Mouse (Mus musculus): ENCODE measurements at regions not wholly inside any gene's neighbourhood (a gene's known extent, or its start where the extent isn't known, plus 50 kb on each side); places are given as distances from the start of the nearest gene placed in this dataset.

DNA sequence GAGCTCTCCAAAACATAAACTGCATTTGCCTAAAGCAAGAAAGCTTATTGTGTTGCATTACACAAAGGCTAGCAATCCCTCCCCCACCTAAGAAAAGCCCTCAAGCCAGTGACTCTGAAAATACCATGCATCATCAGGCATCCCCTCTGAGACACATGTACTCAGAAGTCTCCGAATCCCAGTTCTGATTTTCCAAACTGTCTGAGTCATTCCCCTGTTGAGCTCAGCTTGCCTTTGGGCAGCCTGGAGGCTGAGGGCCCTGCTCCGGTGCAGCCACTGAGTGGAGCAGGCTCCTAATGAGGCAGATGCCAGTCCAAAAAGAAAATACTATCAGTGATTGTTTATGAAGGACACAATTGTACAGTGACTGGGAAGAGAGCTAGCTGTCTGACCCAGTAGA lies 507.5 kb upstream of the Cdh11 start:
- TF ChIP-seq POLR2A (IDR thresholded peaks at IDR 0.05; ENCODE audit: control insufficient read depth, low read depth, low read length) (no peak), CTCF (IDR thresholded peaks at IDR 0.05; ENCODE audit: control insufficient read depth, insufficient read depth, insufficient replicate concordance, low read depth, low read length) (no peak)
- H3K36me3 ChIP-seq (ENCODE audit: control insufficient read depth, insufficient read depth, low read length): no peaks in the 10 kb centered on the region
- no peak overlapping the region for H3K27ac ChIP-seq (ENCODE audit: control insufficient read depth, insufficient read depth, low read depth, low read length)
- no peaks in the 10 kb centered on the region for H3K27me3 ChIP-seq (ENCODE audit: control insufficient read depth, insufficient read depth, low read length)
- no peaks in the 10 kb centered on the region for H3K4me1 ChIP-seq (ENCODE audit: control insufficient read depth, insufficient read depth, low read length)
- no peak overlapping the region for H3K4me3 ChIP-seq (ENCODE audit: control insufficient read depth, low read depth, low read length)

DNA sequence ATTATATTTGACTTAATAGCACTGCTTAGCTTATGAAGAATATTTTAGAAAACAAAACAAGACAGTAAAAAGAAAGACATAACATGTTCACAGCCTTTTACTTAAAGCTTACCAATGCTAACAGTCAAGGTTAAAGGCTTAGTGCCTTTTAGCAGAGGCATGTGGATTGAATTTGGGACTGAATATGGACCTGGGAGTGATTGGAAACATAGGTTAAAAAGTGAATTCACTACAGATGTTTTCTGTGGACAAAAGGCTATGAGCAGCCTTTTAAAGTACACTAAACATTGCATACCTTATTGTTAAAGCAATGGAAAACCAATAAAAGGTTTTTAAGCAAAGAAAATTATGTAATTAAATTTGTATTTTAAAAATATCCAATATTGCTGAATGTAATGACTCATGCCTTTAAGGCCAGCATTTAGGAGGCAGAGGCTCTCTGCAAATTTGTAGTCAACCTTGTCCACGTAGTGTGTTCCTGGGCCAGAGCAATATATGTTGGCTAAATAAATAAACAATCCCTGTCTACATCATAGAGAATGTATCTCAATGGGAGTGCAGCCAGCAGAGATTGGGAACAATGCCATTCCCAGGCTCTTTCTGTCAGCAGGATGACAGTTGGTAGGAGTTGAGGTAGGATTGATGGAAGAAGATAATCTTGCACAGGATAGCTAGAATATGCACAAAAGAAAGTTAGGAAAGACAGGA lies 521.2 kb upstream of the Cdh11 start:
- no peaks in the 10 kb centered on the region for H3K36me3 ChIP-seq (ENCODE audit: control insufficient read depth, insufficient read depth, low read length)
- no peak for TF ChIP-seq POLR2A (IDR thresholded peaks at IDR 0.05; ENCODE audit: control insufficient read depth, low read depth, low read length)
- TF ChIP-seq CTCF (IDR thresholded peaks at IDR 0.05; ENCODE audit: control insufficient read depth, insufficient read depth, insufficient replicate concordance, low read depth, low read length): no peak
- no peak overlapping the region for H3K4me3 ChIP-seq (ENCODE audit: control insufficient read depth, low read depth, low read length)
- H3K27ac ChIP-seq (ENCODE audit: control insufficient read depth, insufficient read depth, low read depth, low read length): no peak overlapping the region
- H3K27me3 ChIP-seq (ENCODE audit: control insufficient read depth, insufficient read depth, low read length): no peaks in the 10 kb centered on the region
- no peaks in the 10 kb centered on the region for H3K4me1 ChIP-seq (ENCODE audit: control insufficient read depth, insufficient read depth, low read length)

DNA sequence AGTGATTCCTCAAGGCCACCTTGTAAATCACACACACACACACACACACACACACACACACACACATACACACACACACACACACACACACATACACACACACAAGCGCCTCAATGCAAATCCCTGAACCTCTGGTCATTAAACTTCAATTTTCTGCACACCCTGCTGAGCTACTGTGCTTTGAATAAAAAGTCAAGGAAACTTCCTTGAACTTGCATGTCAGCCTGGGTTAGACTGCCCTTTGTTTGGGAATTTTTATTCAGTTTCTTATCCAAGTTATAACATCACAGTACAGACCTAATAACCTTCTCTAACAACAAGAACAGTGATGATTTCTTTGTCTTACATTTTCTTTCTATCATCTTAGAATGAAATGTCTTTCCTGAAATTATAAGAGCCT lies 528.1 kb upstream of the Cdh11 start:
- Histone ChIP-seq H3K36me3 (ENCODE audit: control insufficient read depth, insufficient read depth, low read length) (no peaks in the 10 kb centered on the region), H3K27ac (ENCODE audit: control insufficient read depth, insufficient read depth, low read depth, low read length) (no peak overlapping the region), H3K27me3 (ENCODE audit: control insufficient read depth, insufficient read depth, low read length) (no peaks in the 10 kb centered on the region), H3K4me1 (ENCODE audit: control insufficient read depth, insufficient read depth, low read length) (no peaks in the 10 kb centered on the region), H3K4me3 (ENCODE audit: control insufficient read depth, low read depth, low read length) (no peak overlapping the region)
- TF ChIP-seq POLR2A (IDR thresholded peaks at IDR 0.05; ENCODE audit: control insufficient read depth, low read depth, low read length) (no peak), CTCF (IDR thresholded peaks at IDR 0.05; ENCODE audit: control insufficient read depth, insufficient read depth, insufficient replicate concordance, low read depth, low read length) (no peak)

DNA sequence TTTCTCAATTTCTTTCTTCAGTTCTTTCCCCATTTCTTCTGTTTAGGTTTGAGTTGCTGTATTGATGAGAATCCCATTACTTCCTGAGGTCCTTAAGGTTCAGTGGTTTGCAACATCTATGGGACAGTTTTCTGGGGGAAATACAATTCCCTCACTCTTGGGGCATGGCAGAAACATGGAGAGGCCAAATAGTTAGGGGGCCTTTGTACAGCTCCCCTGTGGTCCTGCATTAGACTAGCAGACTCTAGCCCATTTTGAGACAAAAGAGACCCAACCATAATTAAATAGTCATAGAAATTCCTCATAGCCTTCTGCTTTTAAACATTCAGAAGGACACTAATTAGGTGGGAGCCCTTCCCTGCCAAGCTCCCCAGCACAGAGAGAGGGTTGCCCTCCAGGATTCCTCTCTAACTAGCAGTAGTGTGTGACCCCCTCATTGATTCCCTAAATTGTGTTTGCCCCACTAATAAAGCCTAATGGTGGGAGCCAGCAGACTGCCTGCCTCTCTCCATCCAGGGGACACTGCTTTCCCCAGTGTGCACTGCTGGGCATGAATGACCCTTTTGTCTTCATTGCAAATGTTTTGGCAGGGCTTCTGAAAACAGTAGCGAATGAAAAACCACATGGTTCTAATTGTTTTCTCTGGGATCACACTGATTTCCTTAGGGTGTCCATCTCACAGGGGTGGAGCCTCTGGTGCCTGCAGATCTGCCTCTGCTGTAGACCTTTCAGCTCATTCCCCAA lies 529.0 kb upstream of the Cdh11 start:
- Histone ChIP-seq H3K27ac (ENCODE audit: control insufficient read depth, insufficient read depth, low read depth, low read length) (no peak overlapping the region), H3K4me1 (ENCODE audit: control insufficient read depth, insufficient read depth, low read length) (no peaks in the 10 kb centered on the region), H3K36me3 (ENCODE audit: control insufficient read depth, insufficient read depth, low read length) (no peaks in the 10 kb centered on the region), H3K27me3 (ENCODE audit: control insufficient read depth, insufficient read depth, low read length) (no peaks in the 10 kb centered on the region), H3K4me3 (ENCODE audit: control insufficient read depth, low read depth, low read length) (no peak overlapping the region)
- no peak for TF ChIP-seq POLR2A (IDR thresholded peaks at IDR 0.05; ENCODE audit: control insufficient read depth, low read depth, low read length)
- TF ChIP-seq CTCF (IDR thresholded peaks at IDR 0.05; ENCODE audit: control insufficient read depth, insufficient read depth, insufficient replicate concordance, low read depth, low read length): no peak

DNA sequence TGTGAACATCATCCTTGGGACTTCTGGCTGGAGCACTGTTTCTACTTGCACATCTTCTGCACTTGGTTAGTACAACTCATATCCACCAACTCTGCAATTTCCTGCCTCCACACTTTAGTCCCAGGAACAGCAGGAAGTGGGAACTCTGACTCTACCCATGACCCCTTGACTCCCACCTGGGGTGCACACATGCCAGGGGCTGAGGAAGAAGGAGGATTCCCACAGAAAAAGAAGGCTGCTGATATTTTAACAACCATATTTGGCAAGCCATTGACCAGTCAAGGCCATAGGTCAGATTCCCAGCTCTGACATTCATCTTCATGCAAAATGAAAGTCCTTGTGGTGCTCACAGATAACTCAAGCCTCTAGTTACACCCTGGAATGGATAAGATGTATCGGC lies 530.3 kb upstream of the Cdh11 start:
- TF ChIP-seq CTCF (IDR thresholded peaks at IDR 0.05; ENCODE audit: control insufficient read depth, insufficient read depth, insufficient replicate concordance, low read depth, low read length) (no peak), POLR2A (IDR thresholded peaks at IDR 0.05; ENCODE audit: control insufficient read depth, low read depth, low read length) (no peak)
- Histone ChIP-seq H3K4me3 (ENCODE audit: control insufficient read depth, low read depth, low read length) (no peak overlapping the region), H3K4me1 (ENCODE audit: control insufficient read depth, insufficient read depth, low read length) (no peaks in the 10 kb centered on the region), H3K27me3 (ENCODE audit: control insufficient read depth, insufficient read depth, low read length) (no peaks in the 10 kb centered on the region), H3K36me3 (ENCODE audit: control insufficient read depth, insufficient read depth, low read length) (no peaks in the 10 kb centered on the region), H3K27ac (ENCODE audit: control insufficient read depth, insufficient read depth, low read depth, low read length) (no peak overlapping the region)

DNA sequence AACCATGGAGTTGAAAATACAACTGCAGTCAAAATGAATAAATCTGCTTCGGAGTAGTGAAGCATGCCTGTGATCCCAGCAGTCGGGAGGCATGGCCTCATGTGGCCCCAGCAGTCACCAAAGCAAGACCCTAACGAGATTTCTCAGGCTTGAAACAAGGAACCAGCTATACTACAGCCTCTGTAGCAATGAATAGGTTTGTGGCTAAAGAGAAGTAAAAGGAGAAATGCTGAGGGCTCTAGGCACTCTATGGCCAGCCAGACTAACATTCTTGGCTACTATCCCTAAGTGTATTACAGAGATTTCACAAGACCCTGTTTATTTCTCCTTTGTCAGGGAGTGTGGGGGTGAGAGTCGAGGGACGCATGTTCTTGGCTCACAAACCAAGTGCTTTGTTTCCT lies 531.2 kb upstream of the Cdh11 start:
- Histone ChIP-seq H3K27me3 (ENCODE audit: control insufficient read depth, insufficient read depth, low read length) (no peaks in the 10 kb centered on the region), H3K36me3 (ENCODE audit: control insufficient read depth, insufficient read depth, low read length) (no peaks in the 10 kb centered on the region), H3K4me1 (ENCODE audit: control insufficient read depth, insufficient read depth, low read length) (no peaks in the 10 kb centered on the region), H3K27ac (ENCODE audit: control insufficient read depth, insufficient read depth, low read depth, low read length) (no peak overlapping the region), H3K4me3 (ENCODE audit: control insufficient read depth, low read depth, low read length) (no peak overlapping the region)
- TF ChIP-seq POLR2A (IDR thresholded peaks at IDR 0.05; ENCODE audit: control insufficient read depth, low read depth, low read length) (no peak), CTCF (IDR thresholded peaks at IDR 0.05; ENCODE audit: control insufficient read depth, insufficient read depth, insufficient replicate concordance, low read depth, low read length) (no peak)

DNA sequence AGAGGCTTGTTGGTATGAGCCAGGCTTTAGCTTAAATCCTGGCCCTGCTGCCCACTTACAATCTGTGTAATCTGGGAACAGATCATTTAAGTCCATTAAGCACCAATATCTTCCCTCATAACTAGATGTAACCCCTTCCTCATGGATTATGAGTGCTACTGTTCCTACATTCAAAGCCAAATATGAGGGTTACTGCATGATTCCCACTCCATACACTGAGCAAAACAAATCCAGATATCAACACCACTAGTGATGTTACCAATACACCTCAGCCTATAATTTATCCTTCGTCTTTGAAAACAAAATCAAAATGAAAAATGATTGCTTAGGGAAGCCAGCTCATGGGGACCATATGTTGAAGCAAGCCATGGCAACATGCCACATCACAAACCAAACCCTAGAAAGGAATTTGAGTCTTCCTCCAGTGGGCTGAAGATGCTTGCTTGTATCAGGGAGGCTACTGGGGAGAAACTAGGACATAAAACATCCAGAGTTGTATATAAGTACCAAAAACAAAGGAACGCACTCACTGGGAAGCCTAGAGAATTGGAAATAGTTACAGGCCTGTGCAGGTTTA lies 531.8 kb upstream of the Cdh11 start:
- Histone ChIP-seq H3K36me3 (ENCODE audit: control insufficient read depth, insufficient read depth, low read length) (no peaks in the 10 kb centered on the region), H3K4me1 (ENCODE audit: control insufficient read depth, insufficient read depth, low read length) (no peaks in the 10 kb centered on the region), H3K27ac (ENCODE audit: control insufficient read depth, insufficient read depth, low read depth, low read length) (no peak overlapping the region), H3K4me3 (ENCODE audit: control insufficient read depth, low read depth, low read length) (no peak overlapping the region), H3K27me3 (ENCODE audit: control insufficient read depth, insufficient read depth, low read length) (no peaks in the 10 kb centered on the region)
- TF ChIP-seq CTCF (IDR thresholded peaks at IDR 0.05; ENCODE audit: control insufficient read depth, insufficient read depth, insufficient replicate concordance, low read depth, low read length) (no peak), POLR2A (IDR thresholded peaks at IDR 0.05; ENCODE audit: control insufficient read depth, low read depth, low read length) (no peak)

Data from testis, adult 2 months (tissue).